Mouse (Mus musculus) urinary bladder, postnatal 4 days (tissue): ENCODE results near the gene Vmn1r2.
A peak's percentile ranks its signal among the peaks of the same experiment; 100 is the strongest.
"Not testable (repeated sequence)": the region's sequence is repeated elsewhere in the genome, so short reads cannot be mapped to it uniquely, and the experiment has no call there.

Source experiments
- DNase-seq, 2 experiments: peaks; one replicate each; pipeline ENCODE4 v3.0.0; 2021 to 2022; ENCODE audit warnings: low spot score in 2 of 2

The Vmn1r2 gene

DNA sequence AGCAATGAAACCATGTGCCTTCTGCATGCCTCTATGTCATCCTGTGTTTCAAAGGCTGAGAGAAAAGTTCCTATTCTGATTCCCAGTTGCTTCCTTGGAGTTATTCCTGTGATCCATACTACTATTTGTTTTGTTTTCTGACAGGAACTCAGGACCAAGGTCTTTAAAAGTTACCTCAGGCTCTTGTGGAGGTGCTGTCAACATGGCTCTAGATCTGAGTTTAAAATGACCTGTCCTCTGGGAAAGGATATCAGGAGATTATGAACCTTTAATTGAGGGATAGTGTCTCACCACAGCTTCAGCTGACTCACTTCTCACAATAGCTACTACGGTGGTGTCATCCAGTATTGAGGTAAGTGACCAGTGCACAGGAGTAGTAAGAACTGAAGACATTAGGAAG lies at the start of gene Vmn1r2:
Gene Vmn1r2, plus strand, starts transcription at position 301 of the 400 bp plus-strand sequence.
- DNase-seq: not testable (repeated sequence)

DNA sequence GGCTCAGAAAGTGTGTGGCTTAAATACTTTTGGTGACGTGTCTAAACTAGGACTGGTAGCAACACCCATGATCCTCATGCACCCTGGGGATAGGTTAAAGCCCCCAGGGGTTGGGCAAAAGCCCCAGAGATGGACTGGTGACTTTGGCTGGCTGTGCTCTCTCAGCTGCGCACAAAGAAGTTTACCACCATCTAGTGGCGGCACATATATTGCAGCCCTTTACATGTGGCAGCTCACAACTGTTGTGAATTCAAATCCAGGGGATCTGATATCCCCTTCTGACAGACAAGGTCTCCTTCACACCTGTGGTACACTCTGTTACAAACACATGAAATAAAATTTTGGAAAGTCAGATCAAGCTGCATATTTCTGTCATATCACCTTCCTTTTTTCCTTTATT lies 19.2 kb upstream of the Vmn1r2 start:
- not testable (repeated sequence) for DNase-seq

DNA sequence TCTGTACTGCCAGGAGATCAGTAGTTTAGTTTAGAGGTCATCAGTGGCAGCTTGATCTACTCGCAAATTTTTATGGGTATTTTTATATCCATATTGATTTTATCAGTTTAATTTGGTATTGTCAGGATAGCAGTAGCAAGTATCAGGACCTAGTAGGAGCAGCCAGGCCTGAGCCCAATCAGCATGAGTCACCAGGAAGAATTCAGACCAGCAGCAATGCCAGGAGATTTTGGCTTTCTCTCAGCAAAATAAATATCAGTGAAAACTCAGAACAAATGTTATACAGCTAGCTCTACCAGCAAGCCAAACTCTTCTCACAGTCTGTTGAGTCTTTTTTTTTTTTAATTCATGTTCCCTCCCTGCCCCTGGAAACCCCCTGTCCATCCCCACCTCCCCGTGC lies 13.8 kb upstream of the Vmn1r2 start:
- not testable (repeated sequence) for DNase-seq

DNA sequence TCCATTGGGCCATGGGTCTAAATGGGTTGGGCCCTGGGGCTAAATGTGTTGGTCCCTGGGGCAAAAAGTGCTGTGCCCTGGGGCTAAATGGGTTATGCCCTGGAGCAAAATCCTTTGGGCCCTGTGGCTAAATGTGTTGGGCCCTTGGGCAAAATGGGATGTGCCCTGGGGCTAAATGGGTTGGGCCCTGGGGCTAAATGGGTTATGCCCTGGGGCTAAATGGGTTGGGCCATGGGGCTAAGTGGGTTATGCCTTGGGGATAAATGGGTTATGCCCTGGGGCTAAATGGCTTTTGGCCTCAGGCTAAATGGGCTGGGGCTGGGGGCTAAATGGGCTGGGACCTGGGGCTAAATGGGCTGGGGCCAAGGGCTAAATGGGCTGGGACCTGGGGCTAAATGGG lies 2.7 kb upstream of the Vmn1r2 start:
- DNase-seq: peak; percentile 14 to 59

DNA sequence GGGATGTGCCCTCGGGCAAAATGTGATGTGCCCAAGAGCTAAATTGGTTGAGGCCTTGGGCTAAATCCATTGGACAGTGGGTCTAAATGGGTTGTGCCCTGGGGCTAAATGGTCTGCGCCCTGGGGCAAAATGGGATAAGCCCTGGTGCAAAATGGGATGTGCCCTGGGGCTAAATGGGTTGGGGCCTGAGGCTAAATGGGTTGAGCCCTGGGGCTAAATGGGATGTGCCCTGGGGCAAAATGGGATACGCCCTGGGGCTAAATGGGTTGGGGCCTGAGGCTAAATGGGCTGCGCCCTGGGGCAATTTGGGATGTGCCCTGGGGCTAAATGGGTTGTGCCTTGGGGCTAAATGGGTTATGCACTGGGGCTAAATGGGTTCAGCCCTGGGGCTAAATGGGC lies 2.1 kb upstream of the Vmn1r2 start:
- DNase-seq: peak; percentile 26 to 87

DNA sequence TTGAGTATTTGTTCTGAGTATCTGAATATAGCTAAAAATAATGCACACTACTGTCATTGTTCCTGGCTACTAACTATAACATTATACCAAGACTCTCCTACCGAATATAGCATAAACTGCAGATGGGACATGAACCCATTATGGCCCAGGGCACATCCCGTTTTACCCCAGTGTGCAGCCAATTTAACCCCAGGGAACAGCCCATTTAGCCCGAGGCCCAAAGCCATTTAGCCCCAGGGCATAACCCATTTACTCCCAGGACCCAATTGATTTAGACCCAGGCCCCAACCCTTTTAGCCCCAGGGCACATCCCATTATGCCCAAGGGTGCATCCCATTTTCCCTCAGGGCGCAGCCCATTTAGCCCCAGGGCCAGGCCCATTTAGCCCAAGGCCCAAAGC lies 7.5 kb downstream of the Vmn1r2 start:
- peak in 1 of 2 experiments; percentile 60 for DNase-seq

DNA sequence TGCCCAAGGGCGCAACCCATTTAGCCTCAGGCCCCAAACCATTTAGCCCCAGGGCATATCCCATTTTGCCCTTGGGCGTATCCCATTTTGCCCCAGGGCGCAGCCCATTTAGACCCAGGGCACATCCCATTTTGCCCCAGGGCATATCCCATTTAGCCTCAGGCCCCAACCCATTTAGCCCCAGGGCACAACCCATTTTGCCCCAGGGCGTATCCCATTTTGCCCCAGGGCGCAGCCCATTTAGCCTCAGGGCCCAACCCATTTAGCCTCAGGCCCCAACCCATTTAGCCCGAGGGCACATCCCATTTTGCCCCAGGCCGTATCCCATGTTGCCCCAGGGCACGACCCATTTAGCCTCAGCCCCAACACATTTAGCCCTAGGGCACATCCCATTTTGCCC lies 8.6 kb downstream of the Vmn1r2 start:
- peak in 1 of 2 experiments; percentile 72 for DNase-seq

DNA sequence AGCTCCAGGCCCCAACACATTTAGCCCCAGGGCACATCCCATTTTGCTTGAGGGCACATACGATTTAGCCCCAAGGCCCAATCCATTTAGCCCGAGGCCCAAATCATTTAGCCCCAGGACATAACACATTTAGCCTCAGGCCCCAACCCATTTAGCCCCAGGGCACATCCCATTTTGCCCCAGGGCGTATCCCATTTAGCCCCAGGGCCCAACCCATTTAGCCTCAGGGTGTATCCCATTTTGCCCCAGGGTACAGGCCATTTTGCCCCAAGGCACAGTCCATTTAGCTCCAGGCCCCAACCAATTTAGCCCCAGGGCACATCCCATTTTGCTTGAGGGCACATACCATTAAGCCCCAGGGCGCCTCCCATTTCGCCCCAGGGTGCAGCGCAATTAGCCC lies 9.1 kb downstream of the Vmn1r2 start:
- DNase-seq: peak in 1 of 2 experiments; percentile 65

DNA sequence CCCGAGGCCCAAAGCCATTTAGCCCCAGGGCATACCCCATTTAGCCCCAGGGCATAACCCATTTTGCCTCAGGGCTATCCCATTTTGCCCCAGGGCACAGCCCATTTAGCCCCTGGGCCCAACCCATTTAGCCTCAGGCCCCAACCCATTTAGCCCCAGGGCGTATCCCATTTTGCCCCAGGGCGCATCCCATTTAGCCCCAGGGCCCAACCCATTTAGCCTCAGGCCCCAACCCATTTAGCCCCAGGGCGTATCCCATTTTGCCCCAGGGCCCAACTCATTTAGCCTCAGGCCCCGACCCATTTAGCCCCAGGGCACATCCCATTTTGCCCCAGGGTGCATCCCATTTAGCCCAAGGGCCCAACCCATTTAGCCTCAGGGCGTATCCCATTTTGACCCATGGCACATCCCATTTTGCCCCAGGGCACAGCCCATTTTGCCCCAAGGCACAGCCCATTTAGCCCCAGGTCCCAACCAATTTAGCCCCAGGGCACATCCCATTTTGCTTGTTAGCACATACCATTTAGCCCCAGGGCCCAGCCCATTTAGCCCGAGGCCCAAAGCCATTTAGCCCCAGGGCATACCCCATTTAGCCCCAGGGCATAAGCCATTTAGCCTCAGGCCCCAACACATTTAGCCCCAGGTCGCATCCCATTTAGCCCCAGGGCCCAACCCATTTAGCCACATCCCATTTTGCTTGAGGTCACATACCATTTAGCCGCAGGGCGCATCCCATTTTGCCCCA lies 9.8 kb downstream of the Vmn1r2 start:
- peak; percentile 19 to 79 for DNase-seq

DNA sequence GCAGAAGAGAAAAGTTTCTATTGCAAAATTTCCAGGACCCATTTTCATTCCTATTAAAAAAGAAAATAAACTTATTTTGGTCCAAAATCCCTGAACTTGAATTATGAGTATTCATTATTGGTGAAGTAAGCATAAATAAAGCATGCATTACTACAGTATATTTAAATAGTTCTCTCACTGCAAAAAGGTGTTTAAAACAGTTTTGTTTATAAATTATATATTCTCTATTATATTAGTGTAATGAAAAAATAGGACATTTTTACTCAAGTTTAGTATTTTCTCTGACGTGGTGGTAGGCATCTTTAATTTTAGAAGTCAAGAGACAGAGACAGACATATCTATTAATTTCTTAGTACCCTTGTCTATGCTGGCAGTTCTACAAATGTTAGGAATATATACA lies 18.1 kb downstream of the Vmn1r2 start, which contains the start of gene Vmn1r3:
Gene Vmn1r3, minus strand, starts transcription at position 101 of the 400 bp plus-strand sequence.
- DNase-seq: not testable (repeated sequence)

DNA sequence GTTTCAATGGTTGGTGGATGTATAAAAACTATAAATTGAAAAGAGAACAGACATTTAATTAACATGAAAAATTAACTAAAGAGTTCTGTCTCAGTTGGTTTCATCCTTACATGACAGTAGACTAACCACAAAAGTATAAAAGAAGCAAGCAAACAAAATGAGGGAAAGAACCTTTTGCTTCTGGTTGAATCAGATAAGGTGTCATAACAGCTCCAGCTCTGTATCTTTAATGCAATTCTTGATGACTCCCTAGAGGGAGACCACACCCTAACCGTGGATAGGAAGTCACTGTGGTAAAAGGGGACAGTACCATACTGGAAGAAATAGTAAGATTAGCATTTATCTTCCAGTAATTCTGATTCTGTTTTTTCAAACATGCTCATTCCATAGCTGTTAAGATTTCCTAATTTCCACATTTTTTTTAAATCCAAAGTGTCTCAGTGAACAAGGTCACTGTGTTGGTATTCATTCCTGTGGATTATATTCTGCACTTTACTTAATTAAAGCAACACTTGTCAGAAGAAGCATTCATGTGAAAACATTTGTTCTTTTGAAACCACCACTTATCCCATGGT lies 42.6 kb downstream of the Vmn1r2 start:
- not testable (repeated sequence) for DNase-seq

DNA sequence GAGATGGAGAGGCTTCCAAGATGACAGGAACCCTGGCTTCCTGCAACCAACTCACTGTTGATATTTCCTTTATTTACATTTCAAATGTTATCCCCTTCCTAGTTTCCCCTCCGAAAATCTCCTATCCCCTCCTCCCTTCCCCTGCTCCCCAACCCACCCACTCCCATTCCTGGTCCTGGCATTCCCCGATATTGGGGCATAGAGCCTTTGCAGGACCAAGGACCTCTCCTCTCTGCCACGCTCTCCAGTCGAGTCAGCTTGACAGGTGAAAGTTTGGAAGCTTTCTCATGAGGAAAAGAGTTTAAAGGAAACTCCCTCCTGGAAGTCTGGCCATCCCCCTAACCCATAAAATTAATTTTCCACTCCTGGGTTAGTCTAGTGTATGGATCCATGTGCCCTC lies 46.2 kb downstream of the Vmn1r2 start:
- DNase-seq: not testable (repeated sequence)

DNA sequence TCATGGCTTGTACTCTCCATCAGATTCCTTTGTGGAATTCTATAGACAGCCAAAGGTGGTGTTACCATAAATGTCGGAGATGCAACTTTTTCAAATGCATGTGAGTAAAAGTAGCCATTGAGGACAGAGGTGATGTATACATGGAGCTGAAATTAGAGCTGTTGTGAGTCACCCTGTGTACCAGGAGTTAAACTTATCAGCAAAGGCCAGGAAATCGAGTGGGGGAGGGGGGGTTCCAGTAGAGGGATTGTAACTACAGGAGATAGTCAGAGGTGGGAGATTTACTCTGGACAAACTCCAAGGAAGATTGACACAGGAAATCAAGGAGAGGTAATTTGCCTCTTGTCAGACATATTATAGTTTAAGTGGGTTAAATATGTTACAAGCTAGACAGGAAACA lies 49.3 kb downstream of the Vmn1r2 start:
- not testable (repeated sequence) for DNase-seq
